Mouse (Mus musculus) lung, embryonic 14.5 days (tissue): ENCODE results near the gene Fst. TPM values are rescaled to one million over a fixed set of nuclear protein-coding genes. Genes with fewer than 3 reads are reported as not detected.

Experiments
- ATAC-seq: fragments of 200-750 bp; cut with Nextera tagmentation; 2 replicates; pipeline ENCODE4 v1.8.0; 2017; ENCODE audit warnings: mild to moderate bottlenecking, moderate TSS enrichment, moderate library complexity; ENCODE audit not compliant: insufficient read depth
- DNase-seq: peaks from one replicate; pipeline ENCODE4 v3.0.0-alpha.2; 2015
- H3K27ac ChIP-seq: fragments of 300-500 bp; sonication (generic); 2 replicates; pipeline ENCODE4 v1.5.1; 2014; ENCODE audit warnings: low read depth, mild to moderate bottlenecking, moderate library complexity
- H3K27me3 ChIP-seq: fragments of 300-500 bp; sonication (generic); 2 replicates; pipeline ENCODE4 v1.6.1; 2014; ENCODE audit warnings: low read length, control low read depth; ENCODE audit not compliant: insufficient read depth
- H3K36me3 ChIP-seq: fragments of 300-500 bp; sonication (generic); 2 replicates; pipeline ENCODE4 v1.6.1; 2014; ENCODE audit warnings: control low read depth; ENCODE audit not compliant: insufficient read depth
- H3K4me1 ChIP-seq: fragments of 300-500 bp; sonication (generic); 2 replicates; pipeline ENCODE4 v1.6.1; 2014; ENCODE audit warnings: antibody characterized with exemption, control low read depth; ENCODE audit not compliant: insufficient read depth
- H3K4me2 ChIP-seq: fragments of 300-500 bp; sonication (generic); 2 replicates; pipeline ENCODE4 v1.6.1; 2014; ENCODE audit warnings: mild to moderate bottlenecking
- H3K4me3 ChIP-seq: fragments of 300-500 bp; sonication (generic); 2 replicates; pipeline ENCODE4 v1.5.1; 2014; ENCODE audit warnings: low read depth, low read length
- H3K9ac ChIP-seq: fragments of 300-500 bp; sonication (generic); 2 replicates; pipeline ENCODE4 v1.6.1; 2014
- H3K9me3 ChIP-seq: fragments of 300-500 bp; sonication (generic); 2 replicates; pipeline ENCODE4 v1.6.1; 2016; ENCODE audit warnings: low read depth, low read length, control low read depth
- CTCF ChIP-seq: IDR thresholded peaks from 2 replicates; pipeline ENCODE4 v1.5.1; 2016; ENCODE audit warnings: antibody characterized with exemption, low read depth
- WGBS: fragments of 180-500 bp; shearing (Covaris S2); extraction: QIAGEN DNeasy Blood & Tissue Kit; methylation state at CpG from one replicate; pipeline ENCODE4 v1.1.7; 2014; 5-methylcytosine and 5-hydroxymethylcytosine counted together
- polyA plus RNA-seq: library from polyadenylated mRNA; unstranded; fragments of >200 nt; fragmentation: Nextera tagmentation; extraction: Ambion mirVana; gene quantifications from 2 replicates; pipeline ENCODE4 v1.2.1, GENCODE M21; 2014

The Fst gene
- 1.8 TPM in 2 replicates for polyA plus RNA-seq

- WGBS, result under 1% methylated on average over 70 of the region's 77 CpGs
- Histone ChIP-seq H3K4me3 (peak within 1 kb of the TSS; percentile 57), H3K9me3 (no peaks in the 10 kb centered on the region), H3K4me1 (no peaks in the 10 kb centered on the region), H3K27ac (no peak within 1 kb of the TSS), H3K9ac (peak within 1 kb of the TSS; percentile 37), H3K27me3 (peaks cover 55% of the 10 kb centered on the region), H3K4me2 (peak within 1 kb of the TSS; percentile 97), H3K36me3 (no peaks in the 10 kb centered on the region)
- peak; percentile 56 for DNase-seq
- no peak for TF ChIP-seq CTCF
- peak; percentile 51 for ATAC-seq
Measured at GRCm38 (mm10) chr13:114458886-114459700, at the start of gene Fst. Gene Fst (minus strand): TSS chr13:114458951.

- WGBS, result 61% methylated on average over 3 of the region's 3 CpGs
- no peak overlapping the region for H3K27ac ChIP-seq
- DNase-seq, result no peak
- no peak for ATAC-seq
- TF ChIP-seq CTCF, result no peak
- H3K27me3 ChIP-seq, result no peaks in the 10 kb centered on the region
- H3K4me2 ChIP-seq, result no peak overlapping the region
- no peaks in the 10 kb centered on the region for H3K9me3 ChIP-seq
- H3K9ac ChIP-seq, result no peak overlapping the region
- no peaks in the 10 kb centered on the region for H3K4me1 ChIP-seq
- no peaks in the 10 kb centered on the region for H3K36me3 ChIP-seq
- no peak overlapping the region for H3K4me3 ChIP-seq
Measured at GRCm38 (mm10) chr13:114493826-114494225, 35.1 kb upstream of the Fst start.

DNA sequence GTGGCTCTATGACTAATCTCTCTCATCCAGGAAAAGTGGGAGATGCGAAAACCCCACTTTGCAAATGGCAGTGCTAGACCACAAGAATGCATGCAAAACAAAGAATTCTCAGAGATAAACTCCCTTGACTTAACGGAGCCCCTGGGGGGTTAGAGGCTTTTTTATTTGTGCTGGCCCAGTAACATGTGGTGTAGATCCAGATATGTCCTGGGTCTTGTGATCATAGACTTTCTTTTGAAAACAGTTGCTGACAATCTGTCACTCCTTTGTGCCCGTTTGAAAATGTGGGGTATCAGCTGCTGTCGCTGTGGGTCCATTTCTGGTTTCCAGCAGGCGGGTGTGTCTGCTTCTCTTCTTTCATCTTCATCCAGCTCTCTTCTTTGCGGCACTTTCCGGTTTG lies 29.4 kb upstream of the Fst start:
- no peaks in the 10 kb centered on the region for H3K27me3 ChIP-seq
- H3K36me3 ChIP-seq, result no peaks in the 10 kb centered on the region
- no peak for ATAC-seq
- whole genome bisulfite sequencing, result 53% methylated on average over 7 of the region's 7 CpGs
- no peak for TF ChIP-seq CTCF
- no peak overlapping the region for H3K9ac ChIP-seq
- H3K4me1 ChIP-seq, result no peaks in the 10 kb centered on the region
- no peaks in the 10 kb centered on the region for H3K9me3 ChIP-seq
- no peak for DNase-seq
- no peak overlapping the region for H3K27ac ChIP-seq
- H3K4me3 ChIP-seq, result no peak overlapping the region
- H3K4me2 ChIP-seq, result no peak overlapping the region

DNA sequence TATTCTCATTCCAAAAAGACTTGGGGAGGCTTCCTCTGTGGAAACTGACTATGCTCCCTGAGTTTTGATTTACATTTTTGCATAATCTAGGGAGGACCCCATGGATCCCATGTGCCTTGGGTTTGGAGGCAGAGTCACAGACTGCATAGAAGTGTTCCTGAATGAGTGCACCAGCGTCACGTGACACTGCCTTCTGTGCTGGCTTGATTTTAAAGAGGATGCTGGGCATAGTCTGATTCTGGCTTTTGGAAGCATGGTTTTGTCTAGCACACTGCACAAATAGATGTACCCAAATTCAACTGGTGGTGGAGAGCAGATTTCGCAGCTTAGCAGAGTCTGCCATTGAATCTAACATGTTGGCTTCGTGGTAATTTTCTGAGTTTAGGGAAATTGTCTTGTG lies 19.6 kb upstream of the Fst start:
- WGBS, result 85% methylated on average over 4 of the region's 4 CpGs

DNA sequence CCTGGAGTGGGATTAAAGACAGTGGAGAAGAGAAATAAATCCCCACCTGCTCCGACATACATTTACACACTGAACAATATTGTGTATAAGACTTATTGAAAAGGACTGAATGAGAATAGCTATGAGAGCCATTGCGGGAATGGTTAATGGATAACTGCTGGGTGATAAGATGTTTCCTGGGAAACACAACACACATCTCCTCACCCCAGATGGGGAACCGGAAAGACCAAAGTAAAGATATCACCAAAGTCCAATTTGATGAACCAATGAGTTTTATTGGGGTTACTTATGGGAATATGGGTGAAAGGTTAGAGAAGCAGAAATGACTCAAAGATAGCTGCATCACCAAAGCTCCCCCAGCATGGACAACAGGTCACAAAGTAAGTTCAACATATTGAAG lies 11.2 kb upstream of the Fst start:
- no peak overlapping the region for H3K4me3 ChIP-seq
- no peaks in the 10 kb centered on the region for H3K36me3 ChIP-seq
- WGBS, result 81% methylated on average over 3 of the region's 3 CpGs
- no peak overlapping the region for H3K9ac ChIP-seq
- H3K9me3 ChIP-seq, result no peaks in the 10 kb centered on the region
- no peaks in the 10 kb centered on the region for H3K27me3 ChIP-seq
- H3K4me2 ChIP-seq, result no peak overlapping the region
- no peak overlapping the region for H3K27ac ChIP-seq
- DNase-seq (no peak), ATAC-seq (no peak)
- H3K4me1 ChIP-seq, result no peaks in the 10 kb centered on the region
- TF ChIP-seq CTCF, result no peak

More for the DNA sequence above, 19.6 kb upstream of the Fst start:
- no peak overlapping the region for H3K27ac ChIP-seq
- no peak overlapping the region for H3K4me2 ChIP-seq
- DNase-seq (no peak), ATAC-seq (no peak)
- H3K27me3 ChIP-seq, result no peaks in the 10 kb centered on the region
- no peak overlapping the region for H3K4me3 ChIP-seq
- H3K9ac ChIP-seq, result no peak overlapping the region
- no peaks in the 10 kb centered on the region for H3K9me3 ChIP-seq
- H3K36me3 ChIP-seq, result no peaks in the 10 kb centered on the region
- TF ChIP-seq CTCF, result no peak
- H3K4me1 ChIP-seq, result no peaks in the 10 kb centered on the region

GRCm38 (mm10) chr13:114466269-114466919 lies 7.6 kb upstream of the Fst start:
- 85% methylated on average over 6 of the region's 6 CpGs for WGBS
- H3K4me2 ChIP-seq, result no peak overlapping the region
- no peak for DNase-seq
- ATAC-seq, result no peak
- no peak overlapping the region for H3K27ac ChIP-seq
- no peaks in the 10 kb centered on the region for H3K9me3 ChIP-seq
- no peaks in the 10 kb centered on the region for H3K36me3 ChIP-seq
- H3K9ac ChIP-seq, result no peak overlapping the region
- H3K4me1 ChIP-seq, result no peaks in the 10 kb centered on the region
- no peaks in the 10 kb centered on the region for H3K27me3 ChIP-seq
- TF ChIP-seq CTCF, result no peak
- no peak overlapping the region for H3K4me3 ChIP-seq

DNA sequence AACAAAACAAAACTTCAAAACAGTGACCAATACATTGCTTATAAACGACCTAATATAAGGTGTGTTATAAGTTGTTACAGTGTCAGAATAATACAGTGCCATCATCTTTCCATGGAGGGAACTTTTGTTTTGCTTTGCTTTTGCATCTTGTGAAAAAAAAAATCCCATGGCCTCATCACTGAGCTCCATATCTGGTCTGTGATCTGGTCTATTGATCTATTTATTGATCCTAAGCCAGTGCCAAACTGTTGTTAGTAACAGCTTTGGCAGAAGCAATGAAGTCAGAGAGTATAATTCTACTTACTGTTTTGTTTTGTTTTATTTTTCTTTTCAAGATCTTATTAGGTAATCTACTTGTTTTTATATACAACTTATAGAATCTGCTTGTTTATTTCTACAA lies 6.6 kb upstream of the Fst start:
- TF ChIP-seq CTCF, result no peak

More for the DNA sequence above, 6.6 kb upstream of the Fst start:
- H3K9me3 ChIP-seq, result no peaks in the 10 kb centered on the region
- H3K4me1 ChIP-seq, result no peaks in the 10 kb centered on the region
- no peak overlapping the region for H3K9ac ChIP-seq
- H3K27ac ChIP-seq, result no peak overlapping the region
- H3K4me2 ChIP-seq, result no peak overlapping the region
- H3K36me3 ChIP-seq, result no peaks in the 10 kb centered on the region
- H3K4me3 ChIP-seq, result no peak overlapping the region
- DNase-seq, result no peak
- WGBS, result 74% methylated on average over 1 of the region's 1 CpGs
- no peak for ATAC-seq
- H3K27me3 ChIP-seq, result no peaks in the 10 kb centered on the region
